Comparison of ENCODE assay signal across 20 mouse cellular contexts in genomic region chr2:148490150-148490549, GRCm38 (mm10). TPM values are rescaled to one million over a fixed set of nuclear protein-coding genes. Genes with fewer than 3 reads are reported as not detected.
DNase-seq lines count a peak whose midpoint lies in the region; ATAC-seq and TF ChIP-seq lines count a peak whose summit lies in the region.
"Had no signal": no experiment of that assay in that cellular context is flagged by ENCODE, and none has a peak within 500 bp of the region (broad histone marks: within the 10 kb centered on the region; RNA-seq: fewer than 3 reads in every experiment).

No protein-coding gene starts in this region.

- H3K27ac ChIP-seq in forebrain, embryonic 11.5 days (ENCODE audit: low read depth, low read length) = no peak overlapping the region
- no peak overlapping the region for H3K27ac ChIP-seq in forebrain, embryonic 15.5 days (replicated peaks)
- peak overlapping the region; percentile 41 for H3K27ac ChIP-seq in heart, postnatal 0 days (ENCODE audit: low read depth)
- H3K27ac ChIP-seq in heart, embryonic 10.5 days = no peak overlapping the region
- H3K27ac ChIP-seq in bone marrow, adult 2 months (ENCODE audit: control insufficient read depth, insufficient read depth, low read depth, low read length, poor library complexity) = peak overlapping the region; percentile 53
- 0 out of 2 replicates have a peak overlapping the region, but pooled peaks have one; percentile 23 for H3K27ac ChIP-seq in lung, postnatal 0 days (ENCODE audit: low read length)
- no peak overlapping the region for H3K27ac ChIP-seq in thymus, adult 2 months (ENCODE audit: control insufficient read depth, insufficient read depth, low read length)
- H3K27ac ChIP-seq: forebrain, embryonic 12.5 days; kidney, embryonic 15.5 days; limb, embryonic 12.5 days; liver, embryonic 14.5 days; midbrain, embryonic 12.5 days had no signal

- no peaks in the 10 kb centered on the region for H3K4me1 ChIP-seq in forebrain, embryonic 11.5 days (replicated peaks; ENCODE audit: control insufficient read depth, insufficient read depth, low read length)
- H3K4me1 ChIP-seq in forebrain, embryonic 15.5 days = no peaks in the 10 kb centered on the region
- H3K4me1 ChIP-seq in heart, postnatal 0 days (ENCODE audit: control insufficient read depth, insufficient read depth) = no peaks in the 10 kb centered on the region
- peaks cover 14% of the 10 kb centered on the region for H3K4me1 ChIP-seq in heart, embryonic 10.5 days
- peaks cover 12% of the 10 kb centered on the region for H3K4me1 ChIP-seq in bone marrow, adult 2 months (ENCODE audit: control insufficient read depth, insufficient read depth, low read length)
- H3K4me1 ChIP-seq in lung, postnatal 0 days (ENCODE audit: insufficient read depth, low read depth, low read length) = peaks cover 4% of the 10 kb centered on the region; the same call in 1 of the 2 replicates
- no peaks in the 10 kb centered on the region for H3K4me1 ChIP-seq in thymus, adult 2 months (replicated peaks; ENCODE audit: control insufficient read depth, insufficient read depth, low read length)
- H3K4me1 ChIP-seq: forebrain, embryonic 12.5 days; limb, embryonic 12.5 days; midbrain, embryonic 12.5 days had no signal

- no peak overlapping the region for H3K9ac ChIP-seq in forebrain, embryonic 11.5 days (ENCODE audit: low read length)
- no peak overlapping the region for H3K9ac ChIP-seq in forebrain, embryonic 15.5 days (replicated peaks)
- no peak overlapping the region for H3K9ac ChIP-seq in heart, postnatal 0 days (replicated peaks; ENCODE audit: low read depth, low read length)
- H3K9ac ChIP-seq in lung, postnatal 0 days (replicated peaks; ENCODE audit: low read depth) = no peak overlapping the region
- H3K9ac ChIP-seq: forebrain, embryonic 12.5 days; kidney, embryonic 15.5 days; limb, embryonic 12.5 days; liver, embryonic 14.5 days; midbrain, embryonic 12.5 days had no signal

- TF ChIP-seq CTCF in heart, postnatal 0 days (IDR thresholded peaks at IDR 0.05; ENCODE audit: low read depth) = no peak
- TF ChIP-seq CTCF in bone marrow, adult 2 months (IDR thresholded peaks at IDR 0.05; ENCODE audit: control insufficient read depth, insufficient read depth, low read length) = no peak
- no peak; the same call in 1 of the 2 replicates for TF ChIP-seq CTCF in lung, postnatal 0 days (IDR thresholded peaks at IDR 0.05)
- no peak for TF ChIP-seq CTCF in thymus, adult 2 months (IDR thresholded peaks at IDR 0.05; ENCODE audit: borderline replicate concordance, control insufficient read depth, extremely low read depth, insufficient read depth, low read length, poor library complexity)

- H3K9me3 ChIP-seq in forebrain, embryonic 11.5 days (ENCODE audit: control insufficient read depth, low read length) = no peaks in the 10 kb centered on the region
- H3K9me3 ChIP-seq in forebrain, embryonic 15.5 days = no peaks in the 10 kb centered on the region
- H3K9me3 ChIP-seq in heart, postnatal 0 days (replicated peaks; ENCODE audit: control insufficient read depth, low read length) = no peaks in the 10 kb centered on the region
- H3K9me3 ChIP-seq in heart, embryonic 10.5 days = no peaks in the 10 kb centered on the region
- H3K9me3 ChIP-seq in lung, postnatal 0 days (ENCODE audit: low read length) = no peaks in the 10 kb centered on the region
- H3K9me3 ChIP-seq: forebrain, embryonic 12.5 days; kidney, embryonic 15.5 days; limb, embryonic 12.5 days; midbrain, embryonic 12.5 days had no signal

- TF ChIP-seq EP300 in heart, postnatal 0 days (IDR thresholded peaks at IDR 0.05; ENCODE audit: low read depth) = no peak
- TF ChIP-seq EP300 in lung, postnatal 0 days (IDR thresholded peaks at IDR 0.05) = peak; percentile 97

- H3K27me3 ChIP-seq in forebrain, embryonic 11.5 days (ENCODE audit: control insufficient read depth, insufficient read depth, low read length) = no peaks in the 10 kb centered on the region
- H3K27me3 ChIP-seq in forebrain, embryonic 15.5 days = no peaks in the 10 kb centered on the region
- H3K27me3 ChIP-seq in heart, postnatal 0 days (ENCODE audit: control insufficient read depth, insufficient read depth, low read length) = no peaks in the 10 kb centered on the region
- no peaks in the 10 kb centered on the region for H3K27me3 ChIP-seq in heart, embryonic 10.5 days (ENCODE audit: insufficient read depth, poor library complexity, severe bottlenecking)
- no peaks in the 10 kb centered on the region for H3K27me3 ChIP-seq in lung, postnatal 0 days (replicated peaks; ENCODE audit: insufficient read depth, low read length)
- no peaks in the 10 kb centered on the region for H3K27me3 ChIP-seq in thymus, adult 2 months (ENCODE audit: control insufficient read depth, insufficient read depth, low read length)
- H3K27me3 ChIP-seq: forebrain, embryonic 12.5 days; kidney, embryonic 15.5 days; limb, embryonic 12.5 days; midbrain, embryonic 12.5 days had no signal

- no peak overlapping the region for H3K4me2 ChIP-seq in forebrain, embryonic 11.5 days (ENCODE audit: low read depth, low read length, severe bottlenecking)
- H3K4me2 ChIP-seq in forebrain, embryonic 15.5 days (replicated peaks) = no peak overlapping the region
- no peak overlapping the region for H3K4me2 ChIP-seq in heart, postnatal 0 days (ENCODE audit: low read depth, low read length)
- no peak overlapping the region for H3K4me2 ChIP-seq in lung, postnatal 0 days (replicated peaks; ENCODE audit: low read depth, low read length)
- H3K4me2 ChIP-seq: forebrain, embryonic 12.5 days; kidney, embryonic 15.5 days; limb, embryonic 12.5 days; midbrain, embryonic 12.5 days had no signal

- DNase-seq in forebrain, embryonic 11.5 days (ENCODE audit: low spot score) = no peak
- no peak for DNase-seq in heart, postnatal 0 days (ENCODE audit: low spot score)
- DNase-seq in heart, embryonic 10.5 days (ENCODE audit: low spot score) = no peak
- peak; percentile 75 for DNase-seq in lung, postnatal 0 days (ENCODE audit: low spot score)
- no peak for DNase-seq in layer of hippocampus, adult 8-10 months (ENCODE audit: low spot score in 2 of 2)
- DNase-seq in thymus, adult 2 months = no peak
- DNase-seq: adrenal gland, postnatal 36 days; cerebellum, adult 9-11 months; embryo, embryonic 11 days; gastrocnemius, postnatal 36 days; right cerebral cortex, postnatal 25 days had no signal

- no peak for TF ChIP-seq POLR2A in bone marrow, adult 2 months (IDR thresholded peaks at IDR 0.05; ENCODE audit: borderline replicate concordance, control insufficient read depth, low read depth, low read length)
- TF ChIP-seq POLR2A in thymus, adult 2 months (IDR thresholded peaks at IDR 0.05; ENCODE audit: control insufficient read depth, extremely low read depth, insufficient read depth, low read length, poor library complexity) = no peak

- H3K36me3 ChIP-seq in forebrain, embryonic 11.5 days (ENCODE audit: control insufficient read depth, insufficient read depth, low read length) = no peaks in the 10 kb centered on the region
- H3K36me3 ChIP-seq in forebrain, embryonic 15.5 days = no peaks in the 10 kb centered on the region
- no peaks in the 10 kb centered on the region for H3K36me3 ChIP-seq in heart, postnatal 0 days (replicated peaks; ENCODE audit: control insufficient read depth, insufficient read depth, low read length)
- no peaks in the 10 kb centered on the region for H3K36me3 ChIP-seq in heart, embryonic 10.5 days
- no peaks in the 10 kb centered on the region for H3K36me3 ChIP-seq in lung, postnatal 0 days (ENCODE audit: insufficient read depth, low read length)
- H3K36me3 ChIP-seq in thymus, adult 2 months (ENCODE audit: control insufficient read depth, insufficient read depth, low read length) = no peaks in the 10 kb centered on the region
- H3K36me3 ChIP-seq: forebrain, embryonic 12.5 days; G1E; kidney, embryonic 15.5 days; limb, embryonic 12.5 days; midbrain, embryonic 12.5 days had no signal

- WGBS in forebrain, embryonic 11.5 days = 68% methylated on average over 6 of the region's 6 CpGs
- 78% methylated on average over 6 of the region's 6 CpGs for WGBS in forebrain, embryonic 15.5 days
- WGBS in heart, postnatal 0 days = 21% methylated on average over 6 of the region's 6 CpGs
- WGBS in heart, embryonic 10.5 days = 29% methylated on average over 6 of the region's 6 CpGs
- WGBS in bone marrow, adult 2 months = 44% methylated on average over 6 of the region's 6 CpGs
- 35% methylated on average over 6 of the region's 6 CpGs for WGBS in lung, postnatal 0 days
- 81% methylated on average over 6 of the region's 6 CpGs for WGBS in thymus, adult 2 months

- 0 out of 2 replicates have a peak, but pooled peaks have one; percentile 36 for ATAC-seq in forebrain, embryonic 11.5 days (replicated peaks; ENCODE audit: low FRiP score)
- no peak for ATAC-seq in forebrain, embryonic 15.5 days (replicated peaks)
- ATAC-seq in heart, postnatal 0 days (ENCODE audit: insufficient read depth, low read depth) = peak; percentile 47; the same call in 1 of the 2 replicates
- ATAC-seq in lung, postnatal 0 days = peak; percentile 90
- ATAC-seq: CD4-positive, CD25-positive, alpha-beta regulatory T cell, adult 4 months had no signal

- H3K4me3 ChIP-seq in forebrain, embryonic 11.5 days (ENCODE audit: low read depth, low read length) = no peak overlapping the region
- H3K4me3 ChIP-seq in forebrain, embryonic 15.5 days = no peak overlapping the region
- no peak overlapping the region for H3K4me3 ChIP-seq in heart, postnatal 0 days (ENCODE audit: low read depth, low read length)
- no peak overlapping the region for H3K4me3 ChIP-seq in heart, embryonic 10.5 days
- H3K4me3 ChIP-seq in bone marrow, adult 2 months (replicated peaks; ENCODE audit: control insufficient read depth, low read depth, low read length) = no peak overlapping the region
- H3K4me3 ChIP-seq in lung, postnatal 0 days (ENCODE audit: low read depth, low read length) = no peak overlapping the region
- no peak overlapping the region for H3K4me3 ChIP-seq in thymus, adult 2 months (ENCODE audit: control insufficient read depth, insufficient read depth, low read length)
- H3K4me3 ChIP-seq: forebrain, embryonic 12.5 days; kidney, embryonic 15.5 days; limb, embryonic 12.5 days; midbrain, embryonic 12.5 days had no signal

RNA-seq across cellular contexts. Expression of gene Cd93, which starts 46.8 kb away (rescaled TPM):
- 5.2 and 5.8 TPM in 2 replicates for polyA plus RNA-seq in forebrain, embryonic 11.5 days (2014; fragmentation: Nextera tagmentation; extraction: Ambion mirVana)
- polyA plus RNA-seq in forebrain, embryonic 15.5 days (2015; fragmentation: Nextera tagmentation; extraction: Ambion mirVana) = 6.2 and 6.5 TPM in 2 replicates
- total RNA-seq in heart, postnatal 0 days (2014; rRNA removed; ENCODE audit: low replicate concordance) = 106 and 120 TPM in 2 replicates
- 21.1 and 21.2 TPM in 2 replicates for polyA plus RNA-seq in heart, postnatal 0 days (2015; fragmentation: Nextera tagmentation; extraction: Ambion mirVana)
- 10.3 and 19.7 TPM in 2 replicates for polyA plus RNA-seq in heart, embryonic 10.5 days (2016; fragmentation: Nextera tagmentation; extraction: Ambion mirVana)
- 9.0 and 14.5 TPM in 2 replicates for polyA plus RNA-seq in bone marrow, adult 2 months (2011; ENCODE audit: insufficient read depth, insufficient read length, low replicate concordance, missing spikeins)
- polyA plus RNA-seq in lung, postnatal 0 days (2015; fragmentation: Nextera tagmentation; extraction: Ambion mirVana) = 55.9 and 59.7 TPM in 2 replicates
- total RNA-seq in layer of hippocampus, adult 8-10 months (2022) = 1 to 10 TPM; 3.1 to 4.3 (median 3.6) TPM
- polyA plus RNA-seq in thymus, adult 2 months (2012; rRNA removed) = 3.3 and 3.6 TPM in 2 replicates

Comparison
In these comparisons a context has a peak if more than half of its experiments do, and no peak if none do; other contexts are left out.
1. H3K27ac ChIP-seq: peak in heart, postnatal 0 days (single experiment), bone marrow, adult 2 months (single experiment) and lung, postnatal 0 days (single experiment); none in forebrain, embryonic 11.5 days (single experiment), forebrain, embryonic 15.5 days (single experiment), heart, embryonic 10.5 days (single experiment) and thymus, adult 2 months (single experiment).